Mouse (Mus musculus) liver, postnatal 0 days (tissue): Measurements from ENCODE around the gene Adra1d. TPM values are rescaled to one million over a fixed set of nuclear protein-coding genes. Genes with fewer than 3 reads are reported as not detected.

Experiments
- ATAC-seq: fragments of 200-750 bp; cut with Nextera tagmentation; 2 replicates; pipeline ENCODE4 v1.8.0; 2017; ENCODE audit warnings: mild to moderate bottlenecking, moderate library complexity
- DNase-seq: peaks from one replicate; pipeline ENCODE4 v3.0.0-alpha.2; 2016
- H3K27ac ChIP-seq: fragments of 300-500 bp; sonication (generic); 2 replicates; pipeline ENCODE4 v1.5.1; 2014; ENCODE audit warnings: antibody characterized with exemption, moderate library complexity, mild to moderate bottlenecking, low read depth
- H3K27me3 ChIP-seq: fragments of 300-500 bp; sonication (generic); 2 replicates; pipeline ENCODE4 v1.6.1; 2014; ENCODE audit warnings: low read length, control low read depth, mixed read lengths; ENCODE audit not compliant: insufficient read depth
- H3K36me3 ChIP-seq: fragments of 300-500 bp; sonication (generic); replicated peaks from 2 replicates; pipeline ENCODE4 v1.6.1; 2014; ENCODE audit warnings: mild to moderate bottlenecking, control low read depth, low read length, moderate library complexity, mixed read lengths; ENCODE audit not compliant: insufficient read depth
- H3K4me1 ChIP-seq: fragments of 300-500 bp; sonication (generic); 2 replicates; pipeline ENCODE4 v1.6.1; 2014; ENCODE audit warnings: antibody characterized with exemption, mild to moderate bottlenecking, control low read depth; ENCODE audit not compliant: insufficient read depth
- H3K4me2 ChIP-seq: fragments of 300-500 bp; sonication (generic); 2 replicates; pipeline ENCODE4 v1.6.1; 2014; ENCODE audit warnings: low read depth, mild to moderate bottlenecking, low read length, moderate library complexity, mixed read lengths
- H3K4me3 ChIP-seq: fragments of 300-500 bp; sonication (generic); 2 replicates; pipeline ENCODE4 v1.5.1; 2014; ENCODE audit warnings: low read depth, low read length
- H3K9ac ChIP-seq: fragments of 300-500 bp; sonication (generic); replicated peaks from 2 replicates; pipeline ENCODE4 v1.6.1; 2014; ENCODE audit warnings: mild to moderate bottlenecking, moderate library complexity
- H3K9me3 ChIP-seq: fragments of 300-500 bp; sonication (generic); 2 replicates; pipeline ENCODE4 v1.6.1; 2016; ENCODE audit warnings: mild to moderate bottlenecking, control low read depth, low read length, mixed read lengths
- CTCF ChIP-seq: sonication (generic); IDR thresholded peaks from 2 replicates; pipeline ENCODE4 v1.5.1; 2016; ENCODE audit warnings: antibody characterized with exemption, low read depth
- EP300 ChIP-seq: IDR thresholded peaks from 2 replicates; pipeline ENCODE4 v1.6.1; 2016; ENCODE audit warnings: antibody characterized with exemption, low read depth, mild to moderate bottlenecking
- WGBS: fragments of 180-500 bp; shearing (Covaris S2); extraction: QIAGEN DNeasy Blood & Tissue Kit; methylation state at CpG from one replicate; pipeline ENCODE4 v1.1.7; 2014; ENCODE audit not compliant: insufficient replicate concordance; 5-methylcytosine and 5-hydroxymethylcytosine counted together
- polyA plus RNA-seq: library from polyadenylated mRNA; unstranded; fragments of >200 nt; fragmentation: Nextera tagmentation; extraction: Ambion mirVana; gene quantifications from 2 replicates; pipeline ENCODE4 v1.2.1, GENCODE M21; 2015

Gene Adra1d
- polyA plus RNA-seq, 1 experiment from 2014 or later = 0.09 TPM

DNA sequence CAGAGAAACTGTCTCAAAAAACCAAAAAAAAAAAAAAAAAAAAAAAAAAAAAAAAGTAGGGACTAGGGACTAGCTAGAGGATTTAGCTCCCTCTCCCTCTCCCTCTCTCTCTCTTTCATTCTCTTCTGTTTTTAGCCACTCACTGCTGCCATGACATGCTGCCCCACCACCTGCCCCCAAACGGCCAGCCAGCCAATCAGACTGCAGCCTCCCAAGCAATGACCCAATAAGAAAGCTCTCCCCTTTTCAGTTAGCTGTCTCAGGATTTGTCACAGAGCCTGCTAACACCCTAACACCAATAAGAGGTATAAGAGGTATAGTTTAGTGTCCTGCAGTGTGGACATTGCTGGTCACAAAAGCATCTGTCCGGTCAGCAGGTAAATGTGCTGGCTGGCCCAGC lies 11.6 kb downstream of the Adra1d start:
- 50% methylated on average over 2 of the region's 2 CpGs for WGBS
- Histone ChIP-seq H3K4me2 (no peak overlapping the region), H3K4me3 (no peak overlapping the region), H3K9me3 (no peaks in the 10 kb centered on the region), H3K4me1 (peaks cover 3% of the 10 kb centered on the region), H3K36me3 (no peaks in the 10 kb centered on the region), H3K9ac (no peak overlapping the region), H3K27me3 (peaks cover 42% of the 10 kb centered on the region), H3K27ac (no peak overlapping the region)
- TF ChIP-seq EP300 (no peak), CTCF (no peak)
- no peak for ATAC-seq
- DNase-seq = no peak

DNA sequence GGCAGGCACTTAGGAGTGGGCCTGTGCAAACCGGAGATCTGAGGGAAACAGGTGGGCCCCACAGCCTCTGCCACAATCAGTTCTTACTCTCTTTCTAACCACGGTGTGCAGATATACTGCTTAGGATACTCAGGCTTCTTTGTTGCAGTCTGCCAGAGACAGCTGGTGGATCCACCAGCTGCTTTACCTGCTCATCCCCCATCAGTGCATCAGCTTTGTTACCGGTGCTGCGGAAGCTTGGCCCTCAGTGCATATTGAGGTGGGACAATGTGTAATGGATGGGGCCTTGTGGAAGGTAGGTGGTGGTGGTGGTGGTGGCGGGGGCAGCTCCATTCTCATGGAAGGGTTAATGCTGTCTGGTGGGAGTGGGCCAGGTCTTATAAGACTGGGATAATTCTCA lies 13.0 kb downstream of the Adra1d start:
- 68% methylated on average over 5 of the region's 5 CpGs for WGBS
- ATAC-seq = no peak

DNA sequence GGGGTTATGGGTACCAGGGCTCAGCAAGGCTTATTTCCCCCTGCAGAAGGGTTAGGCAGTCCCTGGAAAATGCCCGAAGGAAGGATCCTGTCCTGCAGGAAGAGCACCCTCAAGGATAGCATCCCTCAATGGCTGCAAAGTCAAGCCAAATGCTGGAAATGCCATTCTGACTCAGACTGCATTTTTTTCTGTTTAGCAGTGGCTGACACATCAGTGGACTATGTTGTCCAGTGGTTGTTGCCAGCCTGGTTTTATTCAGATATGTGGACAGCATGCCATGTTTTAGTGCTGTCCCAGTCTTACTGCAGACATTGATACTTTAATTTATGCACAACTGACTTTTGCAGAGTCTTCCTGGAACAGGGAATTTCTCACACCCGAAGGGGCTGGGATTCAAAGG lies 13.8 kb downstream of the Adra1d start:
- Histone ChIP-seq H3K4me1 (peaks cover 3% of the 10 kb centered on the region), H3K9ac (no peak overlapping the region), H3K27ac (no peak overlapping the region), H3K27me3 (peaks cover 45% of the 10 kb centered on the region), H3K36me3 (no peaks in the 10 kb centered on the region), H3K4me3 (no peak overlapping the region), H3K9me3 (no peaks in the 10 kb centered on the region), H3K4me2 (no peak overlapping the region)
- ATAC-seq = no peak
- WGBS = 51% methylated on average over 2 of the region's 2 CpGs
- DNase-seq = no peak
- TF ChIP-seq EP300 = no peak
- TF ChIP-seq CTCF = no peak

More for the DNA sequence above, 13.0 kb downstream of the Adra1d start:
- DNase-seq = no peak
- H3K9me3 ChIP-seq = no peaks in the 10 kb centered on the region
- no peak overlapping the region for H3K9ac ChIP-seq
- TF ChIP-seq CTCF = no peak
- no peak for TF ChIP-seq EP300
- peaks cover 42% of the 10 kb centered on the region for H3K27me3 ChIP-seq
- peaks cover 3% of the 10 kb centered on the region for H3K4me1 ChIP-seq
- no peaks in the 10 kb centered on the region for H3K36me3 ChIP-seq
- no peak overlapping the region for H3K27ac ChIP-seq
- H3K4me2 ChIP-seq = no peak overlapping the region
- no peak overlapping the region for H3K4me3 ChIP-seq

DNA sequence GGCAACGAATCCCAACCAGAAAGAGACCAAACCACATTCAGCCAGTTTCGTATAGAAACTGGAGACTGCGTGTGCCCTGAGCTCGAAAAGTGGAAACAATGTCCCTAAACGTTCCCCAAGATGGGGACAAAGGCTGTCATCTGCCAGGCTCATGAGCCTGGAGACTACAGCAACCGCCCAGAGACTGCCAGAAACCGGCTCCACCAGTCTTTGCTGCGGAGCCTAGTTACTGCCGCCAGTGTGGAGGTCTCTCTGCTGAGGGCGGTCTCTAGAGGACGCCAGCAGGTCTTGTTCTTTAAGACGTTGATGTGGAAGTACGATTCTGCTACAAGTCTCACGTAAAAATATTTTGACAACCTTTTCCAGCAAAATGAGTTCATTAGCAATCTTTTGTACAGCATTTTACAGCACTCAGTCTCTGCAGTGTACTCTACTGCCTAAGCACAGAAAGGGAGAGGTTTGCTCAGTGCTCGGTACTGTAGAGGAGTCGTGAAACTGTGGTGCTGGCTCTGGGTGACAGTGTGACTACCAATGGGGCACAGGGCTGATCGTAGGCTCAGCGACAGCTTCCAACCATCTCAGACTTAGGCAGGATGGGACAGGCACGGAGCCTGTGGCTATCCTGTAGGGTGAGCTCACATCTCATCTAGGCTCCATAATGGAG lies 15.2 kb downstream of the Adra1d start:
- 11% methylated on average over 19 of the region's 19 CpGs for WGBS
- DNase-seq (no peak), ATAC-seq (no peak)
- TF ChIP-seq CTCF = no peak
- no peak for TF ChIP-seq EP300
- no peak overlapping the region for H3K27ac ChIP-seq
- no peaks in the 10 kb centered on the region for H3K9me3 ChIP-seq
- no peak overlapping the region for H3K9ac ChIP-seq
- H3K36me3 ChIP-seq = no peaks in the 10 kb centered on the region
- no peak overlapping the region for H3K4me2 ChIP-seq
- H3K4me1 ChIP-seq = peaks cover 3% of the 10 kb centered on the region
- peaks cover 40% of the 10 kb centered on the region for H3K27me3 ChIP-seq
- H3K4me3 ChIP-seq = no peak overlapping the region

DNA sequence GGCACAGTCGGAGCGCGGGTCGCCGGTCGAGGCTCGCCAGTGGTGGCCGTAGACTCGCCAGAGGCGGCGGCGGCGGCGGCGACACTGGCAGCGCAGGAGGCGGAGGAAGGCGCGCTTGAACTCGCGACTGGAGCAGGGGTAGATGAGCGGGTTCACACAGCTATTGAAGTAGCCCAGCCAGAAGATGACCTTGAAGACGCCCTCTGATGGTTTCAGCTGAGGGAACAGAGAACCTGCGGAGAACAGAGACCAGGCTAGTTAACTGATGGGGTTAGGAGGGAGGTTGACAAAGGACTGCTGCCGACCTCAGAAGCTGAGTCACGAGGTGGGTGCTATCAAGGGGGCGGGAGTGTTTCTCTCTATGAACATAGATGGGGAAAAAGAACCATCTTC lies 15.8 kb downstream of the Adra1d start:
- no peak for TF ChIP-seq CTCF
- no peak for DNase-seq
- peak overlapping the region; percentile 46 for H3K4me3 ChIP-seq
- peaks cover 40% of the 10 kb centered on the region for H3K27me3 ChIP-seq
- WGBS = 6% methylated on average over 27 of the region's 27 CpGs
- H3K4me1 ChIP-seq = peaks cover 3% of the 10 kb centered on the region
- H3K9ac ChIP-seq = peak overlapping the region; percentile 34; the same call in 1 of the 2 replicates
- H3K9me3 ChIP-seq = no peaks in the 10 kb centered on the region
- peak overlapping the region; percentile 73 for H3K4me2 ChIP-seq
- H3K27ac ChIP-seq = no peak overlapping the region
- no peak for ATAC-seq
- no peaks in the 10 kb centered on the region for H3K36me3 ChIP-seq

DNA sequence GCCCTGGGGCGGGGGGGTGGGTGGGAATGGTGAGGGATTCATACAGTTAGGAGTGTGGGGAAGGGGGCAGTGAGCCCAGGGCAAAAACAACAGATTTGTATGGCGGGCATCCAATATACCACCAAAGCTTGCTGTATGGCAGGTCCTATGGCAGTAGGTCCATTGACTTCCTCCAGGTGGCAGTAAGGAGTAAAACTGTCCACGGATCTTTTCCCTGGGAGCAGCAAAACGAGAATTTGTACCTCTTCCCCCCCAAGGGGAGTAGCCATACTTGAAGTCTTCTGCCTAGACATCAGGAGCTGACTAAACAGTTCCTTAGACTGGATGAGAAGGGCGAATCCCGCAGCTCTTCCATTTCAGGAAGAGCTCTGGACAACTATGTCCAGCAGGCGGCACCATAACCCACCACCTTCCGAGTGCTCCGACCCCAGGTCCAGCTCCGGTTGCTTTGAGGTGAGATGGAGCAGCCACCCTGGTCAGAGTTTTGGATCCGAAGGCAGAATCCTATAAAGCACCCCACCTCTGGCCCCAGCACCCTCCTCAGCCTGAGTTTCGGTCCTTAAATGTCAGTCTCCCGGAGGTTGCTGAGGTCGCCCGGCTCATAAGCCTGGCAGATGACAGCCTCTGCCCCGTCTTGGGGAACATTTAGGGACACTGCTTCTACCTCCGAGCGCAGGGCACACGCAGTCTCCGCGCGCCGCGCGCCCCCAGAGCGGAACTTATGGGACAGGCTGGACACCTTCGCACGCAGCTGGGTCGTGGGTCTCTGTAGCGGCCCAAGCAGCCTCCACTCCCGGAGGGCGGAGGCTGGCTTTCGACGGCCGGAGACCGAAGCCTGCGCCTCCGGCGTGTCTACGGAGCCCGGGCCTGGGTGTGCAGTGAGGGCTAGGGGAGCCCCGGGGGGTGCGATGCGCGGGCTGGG lies 16.4 kb downstream of the Adra1d start:
- Histone ChIP-seq H3K4me2 (peak overlapping the region; percentile 73), H3K4me3 (peak overlapping the region; percentile 46), H3K9ac (peak overlapping the region; percentile 34; the same call in 1 of the 2 replicates), H3K4me1 (peaks cover 3% of the 10 kb centered on the region), H3K27ac (no peak overlapping the region), H3K9me3 (no peaks in the 10 kb centered on the region), H3K27me3 (peaks cover 40% of the 10 kb centered on the region), H3K36me3 (no peaks in the 10 kb centered on the region)
- peak; percentile 47 for ATAC-seq
- peak; percentile 71 for DNase-seq
- WGBS = 3% methylated on average over 45 of the region's 45 CpGs
- peak; percentile 77 for TF ChIP-seq CTCF
- no peak for TF ChIP-seq EP300
